Mouse (Mus musculus): ENCODE measurements around the gene Uba52.
A peak's percentile ranks its signal among the peaks of the same experiment; 100 is the strongest.

Gene Uba52

GRCm38 (mm10) chr8:70486191-70486681 lies 24.4 kb downstream of the Uba52 start:
- DNase-seq (ENCODE audit: low read depth, low spot score) = no peak

GRCm38 (mm10) chr8:70482943-70483342 lies 27.7 kb downstream of the Uba52 start:
- DNase-seq (ENCODE audit: low read depth, low spot score) = no peak

- no peak for DNase-seq (ENCODE audit: low read depth, low spot score)
These were observed 28.7 kb downstream of the Uba52 start for GRCm38 (mm10) chr8:70481908-70482307.

GRCm38 (mm10) chr8:70477269-70477982 lies 33.2 kb downstream of the Uba52 start:
- DNase-seq (ENCODE audit: low read depth, low spot score) = peak; percentile 60

GRCm38 (mm10) chr8:70476333-70477268 lies 34.0 kb downstream of the Uba52 start, which contains the start of gene Klhl26:
TSS of gene Klhl26 (minus strand) at chr8:70476968.
- DNase-seq (ENCODE audit: low read depth, low spot score) = peak; percentile 96

- DNase-seq (ENCODE audit: low read depth, low spot score) = no peak
These were observed 38.7 kb downstream of the Uba52 start for GRCm38 (mm10) chr8:70471856-70472255.

- DNase-seq (ENCODE audit: low read depth, low spot score) = no peak
These were observed 40.7 kb downstream of the Uba52 start for GRCm38 (mm10) chr8:70469938-70470337.

- DNase-seq (ENCODE audit: low read depth, low spot score) = no peak
These were observed 41.2 kb downstream of the Uba52 start for GRCm38 (mm10) chr8:70469295-70469916.

GRCm38 (mm10) chr8:70468733-70469132 lies 41.9 kb downstream of the Uba52 start:
- no peak for DNase-seq (ENCODE audit: low read depth, low spot score)

GRCm38 (mm10) chr8:70467907-70468306 lies 42.7 kb downstream of the Uba52 start:
- DNase-seq (ENCODE audit: low read depth, low spot score) = no peak

- DNase-seq (ENCODE audit: low read depth, low spot score) = no peak
These were observed 43.3 kb downstream of the Uba52 start for GRCm38 (mm10) chr8:70467229-70467725.

- DNase-seq (ENCODE audit: low read depth, low spot score) = no peak
These were observed 43.8 kb downstream of the Uba52 start for GRCm38 (mm10) chr8:70466771-70467170.

GRCm38 (mm10) chr8:70466305-70466704 lies 44.3 kb downstream of the Uba52 start:
- no peak for DNase-seq (ENCODE audit: low read depth, low spot score)

GRCm38 (mm10) chr8:70465701-70466100 lies 44.9 kb downstream of the Uba52 start:
- DNase-seq (ENCODE audit: low read depth, low spot score) = no peak

GRCm38 (mm10) chr8:70464162-70464561 lies 46.4 kb downstream of the Uba52 start:
- no peak for DNase-seq (ENCODE audit: low read depth, low spot score)

GRCm38 (mm10) chr8:70463306-70463705 lies 47.3 kb downstream of the Uba52 start:
- no peak for DNase-seq (ENCODE audit: low read depth, low spot score)

- no peak for DNase-seq (ENCODE audit: low read depth, low spot score)
These were observed 48.1 kb downstream of the Uba52 start for GRCm38 (mm10) chr8:70462516-70462813.

GRCm38 (mm10) chr8:70461765-70462515 lies 48.7 kb downstream of the Uba52 start:
- DNase-seq (ENCODE audit: low read depth, low spot score) = no peak

GRCm38 (mm10) chr8:70460606-70461005 lies 50.0 kb downstream of the Uba52 start:
- no peak for DNase-seq (ENCODE audit: low read depth, low spot score)

GRCm38 (mm10) chr8:70460199-70460598 lies 50.4 kb downstream of the Uba52 start:
- no peak for DNase-seq (ENCODE audit: low read depth, low spot score)

- no peak for DNase-seq (ENCODE audit: low read depth, low spot score)
These were observed 51.0 kb downstream of the Uba52 start for GRCm38 (mm10) chr8:70459636-70460035.
